Mouse (Mus musculus) cortical plate, adult 2 months (tissue): ENCODE measurements around the gene 1700061G19Rik.

ENCODE experiments used
- CTCF ChIP-seq: fragments of 200-500 bp; IDR thresholded peaks from 2 replicates; pipeline ENCODE4 v1.5.1; 2011; ENCODE audit warnings: mild to moderate bottlenecking, control low read depth, low read length; ENCODE audit not compliant: insufficient read depth; ENCODE audit errors: extremely low read depth
- POLR2A ChIP-seq: fragments of 200-500 bp; IDR thresholded peaks from 2 replicates; pipeline ENCODE4 v1.6.1; 2011; ENCODE audit warnings: mild to moderate bottlenecking, low read length, control low read depth; ENCODE audit not compliant: insufficient read depth; ENCODE audit errors: extremely low read depth

DNA sequence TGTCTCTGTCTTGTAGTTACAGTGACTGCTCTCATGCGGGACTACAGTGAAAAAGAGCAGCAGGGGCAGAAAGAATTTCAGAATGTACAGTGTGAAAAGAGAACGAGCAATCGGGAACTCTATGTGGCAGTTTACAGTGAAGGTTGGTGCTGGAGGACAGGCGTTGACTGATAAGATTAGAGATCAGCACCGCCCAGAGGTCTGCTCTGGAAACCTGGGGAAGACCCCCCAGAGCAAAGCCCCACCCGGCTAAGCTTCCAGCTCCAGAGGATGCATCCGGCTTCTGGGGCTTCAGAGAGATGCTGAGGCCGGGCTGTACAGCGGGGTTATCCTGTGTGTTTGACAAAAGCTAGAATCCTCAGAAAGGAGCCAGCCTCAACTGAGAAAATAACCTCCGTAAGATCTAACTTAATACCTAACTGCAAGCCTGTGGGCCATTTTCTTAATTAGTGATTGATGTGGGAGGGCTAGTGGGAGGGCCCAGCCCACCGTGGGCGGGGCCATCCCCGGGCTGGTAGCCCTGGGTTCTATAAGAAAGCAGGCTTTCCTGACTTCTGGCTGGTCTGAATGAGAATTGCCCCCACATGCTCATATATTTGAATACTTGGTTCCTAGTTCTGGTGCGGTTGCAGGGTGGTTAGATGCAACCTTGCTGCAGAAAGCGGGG, 4.9 kb upstream of the 1700061G19Rik start:
- TF ChIP-seq CTCF: no peak
- TF ChIP-seq POLR2A: no peak
